Mouse (Mus musculus) CD4-positive helper T cell, adult 2 months (primary cell): ENCODE measurements at regions not wholly inside any gene's neighbourhood (a gene's known extent, or its start where the extent isn't known, plus 50 kb on each side); places are given as distances from the start of the nearest gene placed in this dataset.

ENCODE experiments used
- DNase-seq: peaks from one replicate; pipeline ENCODE4 v3.0.0-alpha.2; 2012; ENCODE audit warnings: low read depth, missing footprints, low spot score

DNA sequence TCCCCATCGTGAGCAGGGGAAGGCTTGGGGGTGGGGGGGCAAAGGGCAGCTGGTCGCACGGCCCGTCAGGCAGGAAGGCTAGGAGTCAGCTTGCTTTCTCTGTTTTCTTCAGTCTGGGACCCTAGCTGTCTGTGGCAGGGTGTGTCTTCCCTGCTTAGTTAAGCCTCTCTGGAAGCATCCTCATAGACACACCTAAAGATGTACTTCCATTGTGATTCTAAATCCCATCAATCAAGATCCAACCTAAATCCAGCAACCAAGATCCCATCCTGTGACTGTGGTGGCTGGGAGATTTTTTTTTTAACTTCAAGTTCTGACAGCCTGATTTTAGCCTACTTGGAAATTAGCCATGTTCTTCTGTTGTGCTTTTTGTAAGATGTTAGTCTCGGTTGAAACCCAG, 69.9 kb upstream of the Ankrd55 start:
- no peak for DNase-seq

DNA sequence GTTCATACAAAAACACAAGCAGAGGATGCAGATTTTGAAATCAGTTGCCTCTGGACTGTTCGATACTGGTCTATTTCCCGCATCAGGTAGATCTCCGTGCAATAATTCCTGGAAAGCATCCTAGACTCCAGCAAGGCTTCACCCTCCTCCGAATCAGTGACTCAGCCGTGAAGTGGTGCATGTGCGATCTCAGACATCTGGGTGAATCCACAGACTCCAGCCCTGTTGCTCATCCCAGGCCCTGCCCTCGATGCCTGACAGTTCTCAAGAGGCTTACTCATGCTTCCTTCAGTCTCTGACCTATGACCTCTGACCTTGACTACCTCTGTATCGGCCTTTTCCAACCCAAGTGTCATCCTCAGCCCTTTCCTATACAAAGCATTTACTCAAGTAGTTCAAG, 68.1 kb upstream of the Ankrd55 start:
- DNase-seq = no peak

DNA sequence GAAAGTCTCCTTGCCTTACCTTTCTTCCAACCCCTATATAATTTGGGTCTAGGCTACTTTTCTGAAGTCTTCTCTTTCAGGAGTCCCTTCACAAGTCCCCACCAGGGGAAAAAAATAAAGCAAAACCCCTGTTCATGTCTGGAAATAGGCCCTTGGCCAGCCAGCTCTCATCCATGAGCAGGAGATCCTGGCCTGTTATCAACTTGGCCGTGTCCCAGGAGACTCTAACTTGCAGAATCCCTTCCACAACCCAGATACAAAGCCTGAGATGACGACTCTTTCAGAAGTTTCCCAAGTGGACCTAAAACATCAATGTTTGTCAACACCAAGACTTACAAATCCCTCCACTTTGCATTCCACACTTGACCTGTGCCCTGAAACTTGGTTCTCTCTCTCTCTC, 64.6 kb upstream of the Ankrd55 start:
- no peak for DNase-seq

GRCm38 (mm10) chr13:112227766-112228165, 60.5 kb upstream of the Ankrd55 start:
- no peak for DNase-seq

- no peak for DNase-seq
These were observed 59.4 kb upstream of the Ankrd55 start for GRCm38 (mm10) chr13:112228846-112229245.

DNA sequence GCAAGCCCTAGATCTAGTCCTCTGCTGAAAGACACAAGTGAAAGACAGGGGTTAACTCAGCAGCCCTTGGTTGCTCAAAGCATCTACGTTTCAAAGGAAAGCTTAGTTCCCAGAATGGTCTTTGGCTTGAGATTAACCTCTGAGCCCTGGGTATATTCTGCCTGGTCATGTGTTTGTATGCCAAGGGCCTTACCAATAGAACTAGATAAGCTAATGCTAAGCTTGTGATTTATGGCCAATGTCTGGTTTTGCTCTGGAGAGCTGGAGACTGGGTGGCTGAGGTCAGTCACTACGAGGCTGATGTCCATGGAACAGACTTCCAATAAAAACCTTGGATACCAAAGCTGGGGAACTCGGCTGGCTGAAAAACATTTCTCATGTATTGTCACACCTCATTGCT, 58.1 kb upstream of the Ankrd55 start:
- no peak for DNase-seq

DNA sequence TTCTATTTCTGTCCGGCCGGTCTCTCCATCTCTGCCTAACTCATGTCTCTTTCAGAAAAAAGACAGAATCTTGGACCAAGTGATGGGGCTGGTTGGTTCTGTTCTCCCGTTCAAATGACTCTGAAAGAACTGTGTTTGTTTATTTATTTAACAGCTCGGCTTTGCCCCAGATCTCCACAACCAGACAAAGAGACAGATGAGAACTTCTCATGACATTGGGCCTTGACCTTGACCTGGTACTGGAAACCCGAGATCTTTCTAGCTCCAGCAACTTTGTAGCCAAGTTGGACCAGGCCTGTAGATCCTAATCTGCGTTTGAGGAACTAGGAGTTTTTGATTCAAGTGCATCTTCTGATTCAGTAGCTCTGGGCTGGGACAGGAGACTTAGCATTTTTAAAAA, 53.6 kb upstream of the Ankrd55 start:
- no peak for DNase-seq

GRCm38 (mm10) chr13:112236956-112237355, 51.3 kb upstream of the Ankrd55 start:
- DNase-seq = no peak

DNA sequence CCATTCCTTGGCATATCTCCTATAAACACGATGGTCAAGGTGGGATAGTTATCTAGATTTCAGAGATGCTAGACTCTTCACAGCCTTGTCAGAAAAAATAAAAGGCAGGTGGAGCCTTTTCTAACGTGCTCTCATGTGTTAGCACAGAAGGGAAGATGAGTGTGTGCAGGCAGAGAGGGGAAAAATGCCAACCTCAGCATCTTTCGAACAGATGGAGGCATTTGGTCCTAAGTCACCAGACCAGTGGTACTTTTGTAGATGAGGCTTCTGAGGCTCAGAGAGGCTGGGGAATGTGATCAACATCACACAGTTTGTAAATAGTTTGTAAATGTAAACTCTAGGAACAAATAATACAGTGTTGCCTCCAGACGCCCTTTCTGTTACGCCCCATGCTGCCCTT, 50.9 kb upstream of the Ankrd55 start:
- no peak for DNase-seq

GRCm38 (mm10) chr13:112237917-112238316, 50.3 kb upstream of the Ankrd55 start:
- DNase-seq = no peak
